7 mouse cellular contexts compared by ENCODE assay signal in genomic region chr6:12748454-12748786, GRCm38 (mm10). TPM values are rescaled to one million over a fixed set of nuclear protein-coding genes. Genes with fewer than 3 reads are reported as not detected.
DNase-seq lines count a peak whose midpoint lies in the region; ATAC-seq and TF ChIP-seq lines count a peak whose summit lies in the region.

No protein-coding gene starts in this region.

- peak overlapping the region; percentile 85 for H3K4me2 ChIP-seq in kidney, postnatal 0 days (ENCODE audit: low read length)
- peak overlapping the region; percentile 88 for H3K4me2 ChIP-seq in lung, postnatal 0 days (replicated peaks; ENCODE audit: low read depth, low read length)

- no peak for TF ChIP-seq CTCF in kidney, postnatal 0 days (IDR thresholded peaks at IDR 0.05; ENCODE audit: low read depth)
- no peak for TF ChIP-seq CTCF in lung, postnatal 0 days (IDR thresholded peaks at IDR 0.05)

- TF ChIP-seq EP300 in lung, postnatal 0 days (IDR thresholded peaks at IDR 0.05), result no peak

- H3K27ac ChIP-seq in kidney, postnatal 0 days, result peak overlapping the region; percentile 14; the same call in 1 of the 2 replicates
- H3K27ac ChIP-seq in embryonic facial prominence, embryonic 10.5 days (replicated peaks), result peak overlapping the region; percentile 89
- no peak overlapping the region for H3K27ac ChIP-seq in lung, postnatal 0 days (ENCODE audit: low read length)

- WGBS in kidney, postnatal 0 days, result 0% methylated on average over 6 of the region's 6 CpGs
- under 1% methylated on average over 6 of the region's 6 CpGs for WGBS in embryonic facial prominence, embryonic 10.5 days
- 2% methylated on average over 6 of the region's 6 CpGs for WGBS in lung, postnatal 0 days

- peak overlapping the region; percentile 58 for H3K4me3 ChIP-seq in kidney, postnatal 0 days (replicated peaks; ENCODE audit: low read depth, low read length)
- H3K4me3 ChIP-seq in embryonic facial prominence, embryonic 10.5 days, result peak overlapping the region; percentile 78
- H3K4me3 ChIP-seq in lung, postnatal 0 days (ENCODE audit: low read depth, low read length), result peak overlapping the region; percentile 54

- H3K9ac ChIP-seq in kidney, postnatal 0 days (ENCODE audit: low read depth, low read length), result peak overlapping the region; percentile 59
- H3K9ac ChIP-seq in lung, postnatal 0 days (replicated peaks; ENCODE audit: low read depth), result peak overlapping the region; percentile 43; the same call in 1 of the 2 replicates

- H3K27me3 ChIP-seq in kidney, postnatal 0 days (ENCODE audit: insufficient read depth, low read length), result no peaks in the 10 kb centered on the region
- H3K27me3 ChIP-seq in embryonic facial prominence, embryonic 10.5 days (replicated peaks; ENCODE audit: low read depth, poor library complexity, severe bottlenecking), result peaks cover 4% of the 10 kb centered on the region; the same call in 1 of the 2 replicates
- H3K27me3 ChIP-seq in lung, postnatal 0 days (replicated peaks; ENCODE audit: insufficient read depth, low read length), result no peaks in the 10 kb centered on the region

- no peaks in the 10 kb centered on the region for H3K36me3 ChIP-seq in kidney, postnatal 0 days (ENCODE audit: insufficient read depth, low read length)
- H3K36me3 ChIP-seq in embryonic facial prominence, embryonic 10.5 days (replicated peaks), result no peaks in the 10 kb centered on the region
- no peaks in the 10 kb centered on the region for H3K36me3 ChIP-seq in lung, postnatal 0 days (ENCODE audit: insufficient read depth, low read length)

- intact Hi-C loops in heart, postnatal 25 days (cut with DNase I), result loop anchor here (5.0 kb wide), 3 partner anchors 201 to 396 kb away; partner anchors contain the start of gene Tmem106b

- no peaks in the 10 kb centered on the region for H3K4me1 ChIP-seq in kidney, postnatal 0 days (replicated peaks; ENCODE audit: insufficient read depth, low read length)
- H3K4me1 ChIP-seq in embryonic facial prominence, embryonic 10.5 days, result peaks cover 23% of the 10 kb centered on the region
- no peaks in the 10 kb centered on the region for H3K4me1 ChIP-seq in lung, postnatal 0 days (ENCODE audit: insufficient read depth, low read depth, low read length)

- peak; percentile 32 for DNase-seq in kidney, postnatal 0 days (ENCODE audit: low spot score)
- DNase-seq in kidney, adult 9 months, result no peak
- DNase-seq in embryonic facial prominence, embryonic 10.5 days (ENCODE audit: low spot score), result no peak
- peak; percentile 2 for DNase-seq in heart, postnatal 25 days (ENCODE audit: low spot score)
- peak; percentile 57 for DNase-seq in lung, postnatal 0 days (ENCODE audit: low spot score)
- no peak for DNase-seq in spleen, postnatal 4 days (ENCODE audit: low spot score in 2 of 2)
- DNase-seq in layer of hippocampus, adult 9-10 months (ENCODE audit: low spot score), result no peak

- H3K9me3 ChIP-seq in kidney, postnatal 0 days (replicated peaks; ENCODE audit: low read length), result no peaks in the 10 kb centered on the region
- no peaks in the 10 kb centered on the region for H3K9me3 ChIP-seq in embryonic facial prominence, embryonic 10.5 days
- no peaks in the 10 kb centered on the region for H3K9me3 ChIP-seq in lung, postnatal 0 days (ENCODE audit: low read length)

- ATAC-seq in kidney, postnatal 0 days (replicated peaks; ENCODE audit: low FRiP score, low read depth), result peak; percentile 13; the same call in 1 of the 2 replicates
- peak; percentile 75 for ATAC-seq in lung, postnatal 0 days

RNA-seq across cellular contexts. Expression of gene Thsd7a, which starts 0.8 kb away (rescaled TPM):
- 6.0 and 6.4 TPM in 2 replicates for polyA plus RNA-seq in kidney, postnatal 0 days (2015; fragmentation: Nextera tagmentation; extraction: Ambion mirVana)
- polyA plus RNA-seq in embryonic facial prominence, embryonic 10.5 days (2016; fragmentation: Nextera tagmentation; extraction: Ambion mirVana), result 6.1 and 6.9 TPM in 2 replicates
- total RNA-seq in heart, postnatal 25 days (2021), result 10 to 100 TPM; 10.4 to 11.8 TPM
- 2.8 and 3.6 TPM in 2 replicates for polyA plus RNA-seq in lung, postnatal 0 days (2015; fragmentation: Nextera tagmentation; extraction: Ambion mirVana)

Comparison
In these comparisons a context has a peak if more than half of its experiments do, and no peak if none do; other contexts are left out.
1. DNase-seq: peak in kidney, postnatal 0 days (single experiment), heart, postnatal 25 days (single experiment) and lung, postnatal 0 days (single experiment); none in kidney, adult 9 months (single experiment), embryonic facial prominence, embryonic 10.5 days (single experiment), spleen, postnatal 4 days (0 of 2) and layer of hippocampus, adult 9-10 months (single experiment).
2. Peak in every context shown above with its lines, with median percentiles within 50 percentile points of each other: H3K4me3 ChIP-seq.